Mouse (Mus musculus) heart, adult 2 months (tissue): Measurements from ENCODE around the gene Ect2l. TPM values are rescaled to one million over a fixed set of nuclear protein-coding genes. Genes with fewer than 3 reads are reported as not detected.

ENCODE experiments used
- DNase-seq, 2 experiments: peaks; one replicate each; pipeline ENCODE4 v3.0.0; 2021
- H3K27ac ChIP-seq: fragments of 200-600 bp; 2 replicates; pipeline ENCODE4 v1.8.1; 2022
- H3K27me3 ChIP-seq: fragments of 200-500 bp; 2 replicates; pipeline ENCODE4 v1.6.1; 2012; ENCODE audit warnings: mild to moderate bottlenecking, low read length, inconsistent platforms, mixed read lengths; ENCODE audit not compliant: control insufficient read depth, insufficient read depth
- H3K36me3 ChIP-seq: fragments of 200-500 bp; 2 replicates; pipeline ENCODE4 v1.6.1; 2012; ENCODE audit warnings: low read length, inconsistent platforms; ENCODE audit not compliant: control insufficient read depth, insufficient read depth
- H3K4me1 ChIP-seq: fragments of 200-500 bp; 2 replicates; pipeline ENCODE4 v1.6.1; 2011; ENCODE audit warnings: low read length; ENCODE audit not compliant: control insufficient read depth, insufficient read depth
- H3K4me3 ChIP-seq: fragments of 200-600 bp; 2 replicates; pipeline ENCODE4 v1.8.1; 2022
- H3K79me2 ChIP-seq: fragments of 200-500 bp; replicated peaks from 2 replicates; pipeline ENCODE4 v1.6.1; 2012; ENCODE audit warnings: mild to moderate bottlenecking, inconsistent platforms, low read length, moderate library complexity, mixed read lengths; ENCODE audit not compliant: control insufficient read depth, insufficient read depth
- H3K9ac ChIP-seq: fragments of 200-500 bp; 2 replicates; pipeline ENCODE4 v1.6.1; 2012; ENCODE audit warnings: low read depth, mild to moderate bottlenecking, control low read depth, inconsistent platforms, low read length, mixed read lengths
- CTCF ChIP-seq: fragments of 200-600 bp; IDR thresholded peaks from 2 replicates; pipeline ENCODE4 v1.8.1; 2022; ENCODE audit warnings: antibody characterized with exemption, mild to moderate bottlenecking, moderate library complexity
- EP300 ChIP-seq: fragments of 200-500 bp; IDR thresholded peaks from 2 replicates; pipeline ENCODE4 v1.6.1; 2011; ENCODE audit warnings: low read depth, low read length, control low read depth; ENCODE audit not compliant: insufficient read depth
- POLR2A ChIP-seq: fragments of 200-500 bp; IDR thresholded peaks from 2 replicates; pipeline ENCODE4 v1.6.1; 2011; ENCODE audit warnings: mild to moderate bottlenecking, low read depth, low read length, control low read depth; ENCODE audit not compliant: insufficient read depth
- WGBS: fragments of 180-500 bp; shearing (Covaris S2); methylation state at CpG from one replicate; pipeline ENCODE4 v1.1.7; 2018; 5-methylcytosine and 5-hydroxymethylcytosine counted together
- intact Hi-C: fragments of 180-260 bp; cut with DNase I; formaldehyde crosslinking; loops from one replicate; pipeline ENCODE4 v1.15.1; 2025
- polyA plus RNA-seq: library from polyadenylated mRNA; depleted of rRNA; stranded (reverse); fragments of >200 nt; gene quantifications from 2 replicates; pipeline ENCODE4 v1.2.3, GENCODE M21; 2012
- total RNA-seq, 2 experiments: library from RNA; stranded (reverse); gene quantifications; 2 replicates each; pipeline ENCODE4 v1.2.3; 2021

The Ect2l gene
- total and polyA plus RNA-seq, 3 experiments: 0.29 TPM; not detected in 2

DNA sequence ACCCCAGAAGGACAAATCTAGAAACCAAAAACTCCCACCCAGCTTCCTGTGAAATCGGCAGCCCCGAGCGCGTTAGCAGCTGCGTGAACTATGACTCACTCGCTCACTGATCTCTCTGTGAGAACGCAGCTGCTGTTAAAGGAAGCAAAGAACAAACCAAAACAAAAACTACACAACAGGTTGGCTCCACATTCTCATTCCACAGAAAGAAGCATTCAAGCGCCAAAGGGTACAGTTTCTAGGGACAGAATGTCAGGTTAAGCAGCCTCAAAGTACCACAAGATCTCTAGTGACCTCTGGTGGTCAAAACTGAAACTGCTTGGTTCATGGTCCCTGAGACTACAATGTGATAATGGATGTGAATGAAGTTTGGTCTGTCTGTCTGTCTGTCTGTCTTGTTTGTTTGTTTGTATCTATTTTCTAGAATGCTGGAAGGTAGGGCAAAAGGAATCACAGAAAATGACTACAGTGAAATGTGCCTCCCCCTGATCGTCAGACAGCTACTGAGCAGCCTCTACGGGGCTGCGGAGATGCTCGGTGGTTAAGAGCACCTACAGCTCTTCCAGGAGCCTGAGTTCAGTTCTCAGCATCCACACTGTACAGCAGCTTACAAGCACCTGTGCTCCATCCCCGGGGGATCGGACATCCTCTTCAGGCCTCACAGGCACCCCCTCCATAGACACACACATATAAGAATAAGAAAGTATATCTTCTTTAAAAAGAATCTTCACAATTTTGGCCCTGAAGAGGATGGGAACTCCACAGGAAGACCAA is 13.3 kb downstream of the Ect2l start:
- Histone ChIP-seq H3K4me1 (peaks cover 2% of the 10 kb centered on the region; the same call in 1 of the 2 replicates), H3K27me3 (no peaks in the 10 kb centered on the region), H3K27ac (no peak overlapping the region), H3K4me3 (peak overlapping the region; percentile 30), H3K36me3 (no peaks in the 10 kb centered on the region), H3K9ac (peak overlapping the region; percentile 67), H3K79me2 (no peaks in the 10 kb centered on the region)
- peak; percentile 35 to 44 for DNase-seq
- intact Hi-C loops: loop anchor here (1.0 to 5.0 kb wide), 4 partner anchors 90 to 464 kb away; partner anchors contain the start of gene Reps1
- peak; percentile 99; the same call in 1 of the 2 replicates for TF ChIP-seq CTCF
- TF ChIP-seq EP300: 0 out of 2 replicates have a peak, but pooled peaks have one; percentile 40
- TF ChIP-seq POLR2A: no peak
- WGBS: 31% methylated on average over 14 of the region's 14 CpGs

DNA sequence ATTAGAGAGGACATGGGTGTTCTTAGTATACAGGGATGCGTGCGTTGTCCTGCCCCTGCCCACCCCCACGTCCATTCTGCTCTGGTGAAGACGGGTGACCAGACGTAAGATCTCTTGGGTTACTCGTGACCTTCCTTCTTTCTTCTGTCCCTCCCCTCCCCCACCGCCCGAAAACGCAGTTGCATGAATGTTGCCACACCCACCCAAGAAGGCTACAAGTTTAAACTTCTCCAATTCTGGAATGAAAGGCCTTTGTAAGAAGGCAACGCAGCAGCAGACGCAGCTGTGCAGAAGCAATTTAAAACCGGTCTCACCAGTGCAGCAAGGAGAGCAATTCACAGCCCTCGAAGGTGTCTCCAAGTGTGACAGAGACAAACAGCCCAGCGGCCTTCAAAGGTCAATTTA is 16.0 kb downstream of the Ect2l start:
- Histone ChIP-seq H3K27me3 (no peaks in the 10 kb centered on the region), H3K36me3 (no peaks in the 10 kb centered on the region), H3K4me3 (no peak overlapping the region), H3K79me2 (no peaks in the 10 kb centered on the region), H3K9ac (no peak overlapping the region), H3K27ac (no peak overlapping the region), H3K4me1 (peaks cover 3% of the 10 kb centered on the region; the same call in 1 of the 2 replicates)
- intact Hi-C loops: loop anchor here (5.0 kb wide), 2 partner anchors 87 to 322 kb away; no protein-coding TSS in a partner anchor
- DNase-seq: no peak
- 80% methylated on average over 13 of the region's 14 CpGs for WGBS
- no peak for TF ChIP-seq POLR2A
- TF ChIP-seq CTCF: no peak
- no peak for TF ChIP-seq EP300

DNA sequence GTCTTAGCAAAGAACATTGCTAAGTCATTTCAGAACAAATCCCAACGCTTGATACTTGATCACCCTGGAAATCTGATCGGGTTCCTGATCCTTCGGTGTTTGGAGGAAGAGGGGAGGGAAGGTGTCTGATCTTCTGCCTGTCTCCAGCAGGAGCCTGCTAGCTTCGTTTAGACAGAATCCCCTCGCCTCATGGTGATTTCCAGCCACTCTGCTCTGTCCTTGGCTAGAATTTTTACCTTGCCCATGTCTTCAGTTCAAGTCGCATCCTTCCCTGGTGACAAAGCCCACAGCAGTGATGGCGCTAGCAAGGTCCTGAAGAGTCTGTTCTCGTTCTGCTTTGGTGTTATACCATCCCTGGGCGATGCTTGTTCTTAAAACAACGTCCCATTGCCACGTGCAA is 16.5 kb downstream of the Ect2l start:
- no peak overlapping the region for H3K4me3 ChIP-seq
- TF ChIP-seq EP300 (no peak), POLR2A (no peak), CTCF (no peak)
- H3K27ac ChIP-seq: no peak overlapping the region
- no peaks in the 10 kb centered on the region for H3K36me3 ChIP-seq
- DNase-seq: no peak
- WGBS: 81% methylated on average over 11 of the region's 11 CpGs
- intact Hi-C loops: no loop called here
- peaks cover 3% of the 10 kb centered on the region; the same call in 1 of the 2 replicates for H3K4me1 ChIP-seq
- no peaks in the 10 kb centered on the region for H3K27me3 ChIP-seq
- H3K79me2 ChIP-seq: no peaks in the 10 kb centered on the region
- no peak overlapping the region for H3K9ac ChIP-seq

DNA sequence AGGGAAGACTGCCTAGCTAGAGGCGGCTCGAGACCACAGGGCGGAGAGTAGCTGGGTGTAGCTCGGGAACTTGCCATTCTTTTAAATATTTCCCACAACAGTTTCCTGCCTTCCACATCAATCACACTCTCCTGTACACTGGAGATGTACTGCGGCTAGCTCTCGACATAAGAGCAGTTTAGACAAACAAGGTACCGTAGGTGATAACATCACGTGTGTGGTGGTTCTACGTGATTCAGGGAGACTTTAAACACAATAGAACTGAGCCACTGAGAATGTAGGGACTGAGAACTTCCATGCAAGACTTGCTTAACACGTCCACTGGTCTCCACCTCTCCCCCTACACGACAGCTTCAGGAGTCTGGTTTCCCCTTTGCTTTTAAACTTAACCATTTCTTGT is 17.5 kb downstream of the Ect2l start:
- Histone ChIP-seq H3K4me1 (peaks cover 3% of the 10 kb centered on the region; the same call in 1 of the 2 replicates), H3K27me3 (no peaks in the 10 kb centered on the region), H3K9ac (no peak overlapping the region), H3K36me3 (no peaks in the 10 kb centered on the region), H3K4me3 (no peak overlapping the region), H3K79me2 (no peaks in the 10 kb centered on the region), H3K27ac (no peak overlapping the region)
- no peak for DNase-seq
- intact Hi-C loops: no loop called here
- TF ChIP-seq EP300 (no peak), CTCF (no peak)
- 68% methylated on average over 11 of the region's 11 CpGs for WGBS

DNA sequence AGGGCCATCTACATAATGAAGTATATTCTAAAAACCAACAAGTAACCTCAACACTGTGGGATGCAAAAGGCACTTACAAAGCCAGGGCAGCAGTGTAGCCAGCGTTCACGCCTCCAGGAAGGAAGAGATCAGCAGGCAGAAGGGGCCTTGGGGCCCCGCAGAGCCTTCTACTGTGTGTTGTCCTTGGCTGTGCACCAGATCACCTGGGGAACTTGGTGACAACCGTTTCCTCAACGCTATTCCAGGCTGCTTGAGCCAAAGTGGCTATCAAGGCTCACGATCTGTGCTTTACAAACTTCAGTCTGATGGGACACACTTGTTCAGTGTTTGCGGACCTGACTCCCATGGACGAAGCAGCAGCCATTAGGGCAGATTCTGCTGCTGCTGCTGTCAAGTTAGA is 19.0 kb downstream of the Ect2l start:
- intact Hi-C loops: no loop called here
- TF ChIP-seq POLR2A (no peak), CTCF (no peak), EP300 (no peak)
- 16% methylated on average over 8 of the region's 8 CpGs for WGBS

DNA sequence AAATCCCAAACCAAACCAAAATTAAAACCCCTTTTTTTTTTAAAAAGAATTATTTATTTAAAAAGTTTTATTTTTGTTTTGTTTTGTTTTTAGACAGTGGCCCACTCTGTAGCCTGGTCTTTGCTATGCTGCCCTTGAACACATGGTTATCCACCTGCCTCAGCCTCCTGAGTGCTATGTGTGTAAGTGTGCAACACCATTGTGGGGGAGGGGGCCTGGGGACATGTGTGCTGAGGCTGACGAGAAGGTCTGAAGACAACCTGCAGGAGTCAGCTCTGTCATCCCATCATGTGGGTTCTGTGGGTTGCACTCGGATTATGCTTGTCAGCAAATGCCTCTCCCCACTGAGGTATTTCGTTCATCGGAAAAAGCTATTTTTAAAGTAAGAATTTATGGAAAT is 21.2 kb downstream of the Ect2l start:
- peaks cover 2% of the 10 kb centered on the region; the same call in 1 of the 2 replicates for H3K4me1 ChIP-seq
- no peaks in the 10 kb centered on the region for H3K79me2 ChIP-seq
- no peaks in the 10 kb centered on the region for H3K27me3 ChIP-seq
- intact Hi-C loops: no loop called here
- WGBS: 74% methylated on average over 4 of the region's 4 CpGs
- no peak overlapping the region for H3K4me3 ChIP-seq
- no peaks in the 10 kb centered on the region for H3K36me3 ChIP-seq
- H3K27ac ChIP-seq: no peak overlapping the region
- TF ChIP-seq EP300: no peak
- no peak for TF ChIP-seq POLR2A
- TF ChIP-seq CTCF: no peak
- no peak for DNase-seq
- H3K9ac ChIP-seq: no peak overlapping the region

More for the DNA sequence above, 19.0 kb downstream of the Ect2l start:
- Histone ChIP-seq H3K4me1 (peaks cover 2% of the 10 kb centered on the region; the same call in 1 of the 2 replicates), H3K4me3 (no peak overlapping the region), H3K27me3 (no peaks in the 10 kb centered on the region), H3K9ac (no peak overlapping the region), H3K36me3 (no peaks in the 10 kb centered on the region), H3K79me2 (no peaks in the 10 kb centered on the region), H3K27ac (no peak overlapping the region)
- DNase-seq: no peak
